Mouse (Mus musculus) left cerebral cortex, postnatal 10 days (tissue): ENCODE measurements at regions not wholly inside any gene's neighbourhood (a gene's known extent, or its start where the extent isn't known, plus 50 kb on each side); places are given as distances from the start of the nearest gene placed in this dataset.

ENCODE experiments used
- DNase-seq, 2 experiments: peaks; one replicate each; pipeline ENCODE4 v3.0.0; 2021 to 2022; ENCODE audit warnings: low spot score in 2 of 2, mixed read lengths in 1 of 2; ENCODE audit errors: extremely low spot score in 1 of 2
- intact Hi-C: fragments of 180-260 bp; cut with DNase I; formaldehyde crosslinking; loops from one replicate; pipeline ENCODE4 v1.15.1; 2025

GRCm38 (mm10) chr3:147092188-147093075, 240.3 kb downstream of the Ttll7 start:
- no peak for DNase-seq
- intact Hi-C loops: no loop called here

- intact Hi-C loops: no loop called here
- DNase-seq: no peak
These were observed 240.9 kb downstream of the Ttll7 start for GRCm38 (mm10) chr3:147093076-147093380.

GRCm38 (mm10) chr3:147096179-147096578, 244.0 kb downstream of the Ttll7 start:
- intact Hi-C loops: no loop called here
- no peak for DNase-seq

GRCm38 (mm10) chr3:147098065-147098580, 246.0 kb downstream of the Ttll7 start:
- no peak for DNase-seq
- intact Hi-C loops: no loop called here

- intact Hi-C loops: no loop called here
- no peak for DNase-seq
These were observed 246.4 kb downstream of the Ttll7 start for GRCm38 (mm10) chr3:147098611-147099010.

GRCm38 (mm10) chr3:147099143-147099713, 247.1 kb downstream of the Ttll7 start:
- no peak for DNase-seq
- intact Hi-C loops: no loop called here

- intact Hi-C loops: no loop called here
- DNase-seq: no peak
These were observed 249.0 kb downstream of the Ttll7 start for GRCm38 (mm10) chr3:147101053-147101764.

- no peak for DNase-seq
- intact Hi-C loops: no loop called here
These were observed 249.6 kb downstream of the Ttll7 start for GRCm38 (mm10) chr3:147101765-147102113.

- intact Hi-C loops: no loop called here
- DNase-seq: no peak
These were observed 251.3 kb downstream of the Ttll7 start for GRCm38 (mm10) chr3:147103428-147103827.

GRCm38 (mm10) chr3:147117609-147118008, 265.4 kb downstream of the Ttll7 start:
- DNase-seq: no peak
- intact Hi-C loops: no loop called here

- no peak for DNase-seq
These were observed 265.9 kb downstream of the Ttll7 start for GRCm38 (mm10) chr3:147118092-147118491.

GRCm38 (mm10) chr3:147118622-147119021, 266.5 kb downstream of the Ttll7 start:
- no peak for DNase-seq
- intact Hi-C loops: no loop called here

More at GRCm38 (mm10) chr3:147118092-147118491, 265.9 kb downstream of the Ttll7 start:
- intact Hi-C loops: no loop called here

- no peak for DNase-seq
- intact Hi-C loops: no loop called here
These were observed 269.7 kb downstream of the Ttll7 start for GRCm38 (mm10) chr3:147121826-147122225.

- intact Hi-C loops: no loop called here
- DNase-seq: no peak
These were observed 275.6 kb downstream of the Ttll7 start for GRCm38 (mm10) chr3:147127740-147128139.

GRCm38 (mm10) chr3:147132830-147133229, 280.7 kb downstream of the Ttll7 start:
- DNase-seq: no peak
- intact Hi-C loops: no loop called here

GRCm38 (mm10) chr3:147133408-147133807, 281.2 kb downstream of the Ttll7 start:
- no peak for DNase-seq
- intact Hi-C loops: no loop called here

- intact Hi-C loops: no loop called here
- DNase-seq: no peak
These were observed 288.2 kb downstream of the Ttll7 start for GRCm38 (mm10) chr3:147140414-147140813.

- no peak for DNase-seq
- intact Hi-C loops: no loop called here
These were observed 301.3 kb downstream of the Ttll7 start for GRCm38 (mm10) chr3:147153456-147153855.

GRCm38 (mm10) chr3:147153998-147154397, 301.8 kb downstream of the Ttll7 start:
- intact Hi-C loops: no loop called here
- DNase-seq: no peak

- intact Hi-C loops: no loop called here
- DNase-seq: no peak
These were observed 311.0 kb downstream of the Ttll7 start for GRCm38 (mm10) chr3:147163126-147163525.
